Mouse (Mus musculus): ENCODE results near the gene Ccdc28a. TPM values are rescaled to one million over a fixed set of nuclear protein-coding genes. Genes with fewer than 3 reads are reported as not detected.

Gene Ccdc28a
- polyA plus RNA-seq (2015; fragmentation: Nextera tagmentation; extraction: Ambion mirVana), result 8.9 and 9.0 TPM in 2 replicates

DNA sequence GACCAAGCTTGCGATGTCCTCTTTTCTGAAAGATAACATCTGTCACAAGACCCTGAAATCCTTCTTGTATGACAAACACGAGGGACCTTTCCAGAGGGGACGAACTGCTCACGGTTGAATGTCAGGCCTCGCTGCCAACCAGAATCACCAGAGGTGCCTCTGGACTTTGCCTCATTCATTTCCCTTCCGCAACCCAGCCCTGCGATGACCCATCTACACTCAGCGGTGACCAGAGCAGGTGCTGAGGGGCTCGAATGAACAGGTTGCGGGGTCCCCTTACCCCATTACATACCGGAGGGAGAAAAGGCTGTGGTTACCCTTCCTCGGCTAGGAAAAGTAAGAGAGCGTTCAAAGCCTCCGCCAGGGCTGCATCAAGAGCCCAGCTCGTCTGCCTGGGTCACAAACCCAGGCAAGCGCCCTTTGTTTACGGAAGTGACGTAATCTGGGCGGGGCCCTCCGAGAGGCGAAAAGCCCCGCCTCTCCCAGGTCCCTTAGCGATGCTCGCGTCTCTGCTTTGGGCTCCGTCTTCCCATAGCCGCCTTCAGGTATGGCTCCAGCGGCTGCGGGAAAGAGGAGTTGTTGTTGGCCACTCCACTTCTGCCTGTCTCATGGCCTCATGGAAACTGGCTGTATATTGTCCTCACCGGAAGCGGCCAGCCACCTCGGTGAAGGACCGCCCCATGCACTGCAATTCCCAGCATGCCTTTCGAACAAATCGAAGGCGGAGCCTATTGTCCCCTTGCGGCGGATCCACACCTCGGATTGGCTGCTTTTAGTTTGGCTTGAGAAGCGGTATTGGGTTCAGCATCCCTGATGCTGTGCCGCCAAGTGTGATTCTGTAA is at the start of gene Ccdc28a:
Gene Ccdc28a, minus strand, starts transcription at position 439 of the 842 bp plus-strand sequence.

DNA sequence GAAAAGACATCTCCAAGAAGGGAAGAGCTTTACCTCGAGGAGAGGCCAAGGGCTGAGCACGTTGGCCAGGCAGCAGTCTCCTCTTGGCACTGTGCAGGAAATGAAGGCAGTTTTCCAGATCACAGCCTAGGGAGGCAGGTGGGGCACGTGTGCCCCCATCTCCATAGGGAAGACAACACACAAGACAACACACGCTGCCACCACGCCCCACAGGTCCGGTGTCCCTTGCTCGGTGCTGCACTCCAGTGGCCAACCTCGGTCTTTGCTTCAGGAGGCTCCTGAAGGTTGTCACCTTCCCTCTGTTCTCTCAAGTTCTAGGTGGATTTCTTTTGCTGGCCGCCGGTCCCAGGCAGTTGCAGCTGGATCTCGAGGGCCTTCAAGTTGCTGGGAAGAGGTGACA is 24.1 kb downstream of the Ccdc28a start, which contains the start of gene Ect2l:
Gene Ect2l, minus strand, starts transcription at position 165 of the 400 bp plus-strand sequence.

Other genes starting within 250 kb of the Ccdc28a start
- 103 and 111 TPM in 2 replicates for gene Abracl, start 211.7 kb downstream of the Ccdc28a start, polyA plus RNA-seq (2015; fragmentation: Nextera tagmentation; extraction: Ambion mirVana)
- 11.8 and 13.4 TPM in 2 replicates for gene Reps1, start 179.1 kb downstream of the Ccdc28a start, polyA plus RNA-seq (2015; fragmentation: Nextera tagmentation; extraction: Ambion mirVana)
- 0.34 and 0.53 TPM in 2 replicates for gene Ect2l, start 24.1 kb downstream of the Ccdc28a start, polyA plus RNA-seq (2015; fragmentation: Nextera tagmentation; extraction: Ambion mirVana)
- gene Nhsl1, start 84.0 kb upstream of the Ccdc28a start, polyA plus RNA-seq (2015; fragmentation: Nextera tagmentation; extraction: Ambion mirVana), result 4.6 and 4.7 TPM in 2 replicates

All from skeletal muscle tissue, postnatal 0 days (tissue).